Mouse (Mus musculus) hindbrain, embryonic 11.5 days (tissue): Measurements from ENCODE around the gene Pjvk. TPM values are rescaled to one million over a fixed set of nuclear protein-coding genes. Genes with fewer than 3 reads are reported as not detected.

Experiments used
- ATAC-seq: fragments of 200-750 bp; cut with Nextera tagmentation; 2 replicates; pipeline ENCODE4 v1.8.0; 2017; ENCODE audit warnings: mild to moderate bottlenecking, moderate TSS enrichment, moderate library complexity; ENCODE audit not compliant: low FRiP score
- DNase-seq: peaks from one replicate; pipeline ENCODE4 v3.0.0-alpha.2; 2015; ENCODE audit warnings: low spot score
- H3K27ac ChIP-seq: fragments of 300-500 bp; sonication (generic); 2 replicates; pipeline ENCODE4 v1.5.1; 2014; ENCODE audit warnings: mild to moderate bottlenecking, low read depth, low read length
- H3K27me3 ChIP-seq: fragments of 300-500 bp; sonication (generic); 2 replicates; pipeline ENCODE4 v1.6.1; 2014; ENCODE audit warnings: mild to moderate bottlenecking, low read length, moderate library complexity, mixed read lengths; ENCODE audit not compliant: control insufficient read depth, insufficient read depth
- H3K36me3 ChIP-seq: fragments of 300-500 bp; sonication (generic); 2 replicates; pipeline ENCODE4 v1.6.1; 2014; ENCODE audit warnings: mild to moderate bottlenecking, low read length, moderate library complexity, mixed read lengths; ENCODE audit not compliant: control insufficient read depth, insufficient read depth
- H3K4me1 ChIP-seq: fragments of 300-500 bp; sonication (generic); replicated peaks from 2 replicates; pipeline ENCODE4 v1.6.1; 2014; ENCODE audit warnings: low read length, mixed read lengths; ENCODE audit not compliant: control insufficient read depth, insufficient read depth
- H3K4me2 ChIP-seq: fragments of 300-500 bp; sonication (generic); replicated peaks from 2 replicates; pipeline ENCODE4 v1.6.1; 2014; ENCODE audit warnings: mild to moderate bottlenecking, low read depth, low read length
- H3K4me3 ChIP-seq: fragments of 300-500 bp; sonication (generic); 2 replicates; pipeline ENCODE4 v1.5.1; 2014; ENCODE audit warnings: low read depth, low read length
- H3K9ac ChIP-seq: fragments of 300-500 bp; sonication (generic); 2 replicates; pipeline ENCODE4 v1.6.1; 2014; ENCODE audit warnings: low read depth, low read length
- H3K9me3 ChIP-seq: fragments of 300-500 bp; sonication (generic); 2 replicates; pipeline ENCODE4 v1.6.1; 2016; ENCODE audit warnings: low read length; ENCODE audit not compliant: control insufficient read depth
- WGBS: fragments of 180-500 bp; shearing (Covaris S2); extraction: QIAGEN DNeasy Blood & Tissue Kit; methylation state at CpG from one replicate; pipeline ENCODE4 v1.1.7; 2014; 5-methylcytosine and 5-hydroxymethylcytosine counted together
- polyA plus RNA-seq: library from polyadenylated mRNA; unstranded; fragments of >200 nt; fragmentation: Nextera tagmentation; extraction: Ambion mirVana; gene quantifications from 2 replicates; pipeline ENCODE4 v1.2.1, GENCODE M21; 2014

Pjvk gene
- polyA plus RNA-seq = 0.53 and 0.88 TPM in 2 replicates

GRCm38 (mm10) chr2:76647883-76648570 lies at the start of gene Pjvk, which contains the start of gene Prkra:
Gene Pjvk (plus strand): TSS chr2:76648476.
Gene Prkra (minus strand): TSS chr2:76648015.
- Histone ChIP-seq H3K36me3 (no peaks in the 10 kb centered on the region), H3K27me3 (no peaks in the 10 kb centered on the region), H3K4me1 (no peaks in the 10 kb centered on the region), H3K9me3 (no peaks in the 10 kb centered on the region), H3K9ac (peak within 1 kb of the TSS; percentile 80), H3K4me2 (peak within 1 kb of the TSS; percentile 75), H3K4me3 (peak within 1 kb of the TSS; percentile 75), H3K27ac (peak within 1 kb of the TSS; percentile 93)
- peak; percentile 99 for DNase-seq
- WGBS = 0% methylated on average over 28 of the region's 42 CpGs
- peak; percentile 98 for ATAC-seq

- no peaks in the 10 kb centered on the region for H3K4me1 ChIP-seq
- H3K27ac ChIP-seq = no peak overlapping the region
- H3K4me2 ChIP-seq = no peak overlapping the region
- ATAC-seq = no peak
- peak; percentile 20 for DNase-seq
- 0 out of 2 replicates have a peak, but pooled peaks cover 2% of the 10 kb centered on the region for H3K36me3 ChIP-seq
- H3K4me3 ChIP-seq = no peak overlapping the region
- H3K9me3 ChIP-seq = no peaks in the 10 kb centered on the region
- 79% methylated on average over 5 of the region's 5 CpGs for WGBS
- no peak overlapping the region for H3K9ac ChIP-seq
- no peaks in the 10 kb centered on the region for H3K27me3 ChIP-seq
Measured at GRCm38 (mm10) chr2:76599214-76599613, 49.1 kb upstream of the Pjvk start.

- 94% methylated on average over 1 of the region's 1 CpGs for WGBS
- ATAC-seq = no peak
- no peak overlapping the region for H3K4me2 ChIP-seq
Measured at GRCm38 (mm10) chr2:76602256-76602655, 46.0 kb upstream of the Pjvk start.

GRCm38 (mm10) chr2:76606704-76607103 lies 41.6 kb upstream of the Pjvk start:
- no peak for ATAC-seq
- H3K9me3 ChIP-seq = no peaks in the 10 kb centered on the region
- no peaks in the 10 kb centered on the region for H3K27me3 ChIP-seq
- no peaks in the 10 kb centered on the region for H3K36me3 ChIP-seq
- no peaks in the 10 kb centered on the region for H3K4me1 ChIP-seq
- DNase-seq = no peak
- 90% methylated on average over 3 of the region's 3 CpGs for WGBS
- no peak overlapping the region for H3K9ac ChIP-seq
- no peak overlapping the region for H3K4me2 ChIP-seq
- H3K4me3 ChIP-seq = no peak overlapping the region
- no peak overlapping the region for H3K27ac ChIP-seq

More at GRCm38 (mm10) chr2:76602256-76602655, 46.0 kb upstream of the Pjvk start:
- Histone ChIP-seq H3K27me3 (no peaks in the 10 kb centered on the region), H3K9me3 (no peaks in the 10 kb centered on the region), H3K36me3 (no peaks in the 10 kb centered on the region), H3K4me3 (no peak overlapping the region), H3K9ac (no peak overlapping the region), H3K4me1 (no peaks in the 10 kb centered on the region), H3K27ac (no peak overlapping the region)
- no peak for DNase-seq

- Histone ChIP-seq H3K4me3 (no peak overlapping the region), H3K36me3 (no peaks in the 10 kb centered on the region), H3K4me2 (no peak overlapping the region), H3K27ac (no peak overlapping the region), H3K4me1 (no peaks in the 10 kb centered on the region), H3K9me3 (no peaks in the 10 kb centered on the region), H3K9ac (no peak overlapping the region), H3K27me3 (no peaks in the 10 kb centered on the region)
- WGBS = 87% methylated on average over 10 of the region's 10 CpGs
- no peak for ATAC-seq
- no peak for DNase-seq
Measured at GRCm38 (mm10) chr2:76610326-76611104, 37.8 kb upstream of the Pjvk start.

GRCm38 (mm10) chr2:76611996-76612395 lies 36.3 kb upstream of the Pjvk start:
- Histone ChIP-seq H3K9me3 (no peaks in the 10 kb centered on the region), H3K4me2 (no peak overlapping the region), H3K36me3 (no peaks in the 10 kb centered on the region), H3K4me1 (no peaks in the 10 kb centered on the region), H3K4me3 (no peak overlapping the region), H3K27ac (no peak overlapping the region), H3K9ac (no peak overlapping the region), H3K27me3 (no peaks in the 10 kb centered on the region)
- DNase-seq (no peak), ATAC-seq (no peak)
- 82% methylated on average over 3 of the region's 3 CpGs for WGBS

GRCm38 (mm10) chr2:76618078-76618477 lies 30.2 kb upstream of the Pjvk start:
- Histone ChIP-seq H3K9ac (no peak overlapping the region), H3K27ac (no peak overlapping the region), H3K36me3 (no peaks in the 10 kb centered on the region), H3K4me2 (no peak overlapping the region), H3K9me3 (no peaks in the 10 kb centered on the region), H3K27me3 (no peaks in the 10 kb centered on the region), H3K4me1 (no peaks in the 10 kb centered on the region), H3K4me3 (no peak overlapping the region)
- ATAC-seq (no peak; the same call in 1 of the 2 replicates), DNase-seq (peak; percentile 55)
- WGBS = 52% methylated on average over 1 of the region's 1 CpGs

- Histone ChIP-seq H3K27me3 (no peaks in the 10 kb centered on the region), H3K36me3 (no peaks in the 10 kb centered on the region), H3K9ac (no peak overlapping the region), H3K4me3 (no peak overlapping the region), H3K27ac (no peak overlapping the region), H3K9me3 (no peaks in the 10 kb centered on the region), H3K4me1 (no peaks in the 10 kb centered on the region), H3K4me2 (no peak overlapping the region)
- WGBS = 90% methylated on average over 5 of the region's 5 CpGs
- DNase-seq (no peak), ATAC-seq (no peak)
Measured at GRCm38 (mm10) chr2:76620188-76620587, 28.1 kb upstream of the Pjvk start.
